Mouse (Mus musculus) frontal cortex, adult 2 months (tissue): ENCODE data around the gene 3110040M04Rik. TPM values are rescaled to one million over a fixed set of nuclear protein-coding genes. Genes with fewer than 3 reads are reported as not detected.
A peak's percentile ranks its signal among the peaks of the same experiment; 100 is the strongest.
"Not testable (repeated sequence)": the region's sequence is repeated elsewhere in the genome, so short reads cannot be mapped to it uniquely, and the experiment has no call there.

Experiments used
- DNase-seq, 2 experiments: peaks; one replicate each; pipeline ENCODE4 v3.0.0; 2022; ENCODE audit warnings: low spot score in 1 of 2; ENCODE audit errors: extremely low spot score in 1 of 2
- polyA plus RNA-seq: library from polyadenylated mRNA; depleted of rRNA; stranded (reverse); fragments of >200 nt; gene quantifications from 2 replicates; pipeline ENCODE4 v1.2.3, GENCODE M21; 2012; rRNA removed

The 3110040M04Rik gene
- polyA plus RNA-seq: not detected in 2 replicates

DNA sequence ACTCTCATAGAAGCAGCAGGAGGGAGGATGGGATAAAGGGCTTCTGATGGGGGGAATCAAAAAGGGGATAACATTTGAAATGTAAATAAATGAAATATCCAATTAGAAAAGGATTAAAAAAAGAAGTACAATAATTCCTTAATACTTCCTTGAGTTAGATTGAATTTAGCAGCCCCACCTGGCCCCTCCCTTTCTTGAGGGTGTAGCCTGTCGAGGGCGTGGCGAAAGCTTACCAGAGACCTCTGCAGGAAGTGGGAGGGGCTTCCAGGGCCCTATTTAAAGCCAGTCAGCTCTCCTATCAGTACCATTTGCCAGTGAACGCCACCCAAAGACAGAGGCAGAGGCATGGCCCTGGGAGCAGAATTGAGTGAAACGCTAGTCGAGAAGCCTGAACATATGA lies at the start of gene 3110040M04Rik:
TSS of gene 3110040M04Rik (plus strand) at position 304 of the 400 bp plus-strand sequence.
- not testable (repeated sequence) for DNase-seq

GRCm38 (mm10) chr1:151154131-151154530 lies 49.8 kb upstream of the 3110040M04Rik start:
- not testable (repeated sequence) for DNase-seq

GRCm38 (mm10) chr1:151156129-151156528 lies 47.8 kb upstream of the 3110040M04Rik start:
- no peak for DNase-seq

DNA sequence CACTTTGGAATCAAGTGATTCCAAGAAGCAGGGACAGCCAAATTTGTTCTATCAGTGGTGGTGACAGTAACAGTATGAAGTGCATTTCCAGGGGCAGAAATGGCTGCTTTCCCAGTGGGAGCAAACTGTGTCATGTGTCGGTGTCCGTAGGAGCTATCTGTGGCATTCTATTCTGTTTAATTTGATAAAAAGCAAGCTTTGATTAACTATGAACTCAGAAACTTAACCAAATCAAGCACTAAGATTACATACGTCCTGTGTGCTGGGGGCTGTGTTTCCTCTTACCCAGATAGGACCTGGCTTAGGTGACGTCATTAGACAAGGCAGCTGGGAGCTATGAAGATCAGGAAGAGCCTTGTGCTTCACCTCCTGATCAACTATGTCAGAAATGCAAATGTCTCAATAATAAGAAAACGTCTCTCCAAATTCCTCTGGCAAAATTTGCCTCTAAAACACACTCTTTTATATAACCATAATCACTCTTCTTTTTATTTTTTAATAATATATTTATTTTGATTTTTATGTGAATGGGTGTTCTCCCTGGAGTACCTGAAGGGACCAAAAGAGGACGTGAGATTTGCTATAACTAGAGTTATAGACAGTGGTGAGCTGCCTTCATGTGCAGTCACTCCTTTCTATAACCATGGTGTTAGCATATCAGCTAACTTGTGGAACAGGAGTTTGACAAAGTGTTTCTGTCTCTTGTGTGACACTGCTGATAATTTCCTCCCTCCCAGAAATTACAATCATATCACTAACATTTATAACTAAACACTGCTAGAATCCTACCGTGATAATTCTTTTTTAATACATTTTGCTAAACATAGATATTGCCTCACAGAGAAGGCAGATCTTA lies 46.9 kb upstream of the 3110040M04Rik start:
- DNase-seq: no peak

- DNase-seq: no peak
Observed at GRCm38 (mm10) chr1:151157963-151158856, 45.7 kb upstream of the 3110040M04Rik start.

GRCm38 (mm10) chr1:151158857-151159510 lies 44.9 kb upstream of the 3110040M04Rik start:
- no peak for DNase-seq

GRCm38 (mm10) chr1:151166031-151166430 lies 37.9 kb upstream of the 3110040M04Rik start:
- no peak for DNase-seq

DNA sequence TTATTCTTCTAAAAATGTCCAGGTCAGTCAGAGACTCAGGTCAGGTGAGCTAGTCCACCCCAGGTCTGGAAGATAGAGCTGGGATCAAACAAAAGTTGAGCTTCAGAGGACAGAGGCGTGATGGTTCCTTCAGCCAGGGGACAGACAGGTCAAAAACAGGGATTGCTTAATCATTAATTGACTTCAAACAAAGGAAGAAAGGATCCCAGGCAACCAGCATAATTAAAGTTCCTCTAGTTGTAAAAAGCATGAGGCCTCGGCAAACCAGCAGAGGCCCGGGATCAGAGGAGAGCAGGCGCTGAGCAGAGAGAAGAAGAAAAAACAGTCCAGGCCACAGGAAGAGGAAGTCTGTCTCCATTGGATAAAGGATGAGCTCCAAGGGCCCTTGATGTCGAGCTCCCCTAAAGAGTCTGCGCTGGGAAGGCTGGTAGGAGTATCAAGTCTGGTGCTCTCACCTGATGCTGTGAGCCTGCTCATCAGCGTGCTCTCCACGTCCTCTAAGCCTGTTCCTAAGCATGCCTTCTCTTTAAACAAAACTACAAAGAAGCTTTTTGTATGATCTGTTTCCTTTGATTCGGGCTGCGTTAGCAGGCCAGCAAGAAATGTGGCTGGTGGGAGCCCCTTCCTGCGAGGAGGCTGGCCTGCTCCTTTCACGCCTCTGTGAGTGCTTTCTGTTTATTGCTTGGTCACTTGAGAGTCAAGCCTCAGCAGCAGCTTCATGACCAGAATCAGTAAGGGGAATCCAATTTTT lies 36.4 kb upstream of the 3110040M04Rik start:
- DNase-seq: no peak

DNA sequence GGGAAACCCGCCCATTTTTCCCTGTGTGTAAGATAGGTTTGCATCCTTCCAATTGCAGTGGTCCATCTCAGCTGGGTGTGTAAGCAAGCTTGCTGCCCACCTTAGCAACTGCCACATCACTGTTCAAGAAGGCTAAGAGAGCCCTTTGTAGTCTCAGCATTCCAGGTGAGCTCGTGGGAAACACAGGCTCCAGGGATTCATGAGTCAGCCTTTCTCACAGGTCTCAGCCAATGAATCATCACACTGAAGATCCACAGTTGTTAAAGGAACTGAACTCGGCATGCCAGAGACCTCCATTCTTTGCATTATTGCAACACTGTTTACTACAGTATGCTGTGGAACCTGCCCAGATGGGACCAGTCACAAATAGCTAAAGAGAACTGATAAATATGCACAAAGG lies 35.3 kb upstream of the 3110040M04Rik start:
- DNase-seq: no peak

GRCm38 (mm10) chr1:151171572-151172461 lies 32.1 kb upstream of the 3110040M04Rik start:
- DNase-seq: peak; percentile 26 to 34

DNA sequence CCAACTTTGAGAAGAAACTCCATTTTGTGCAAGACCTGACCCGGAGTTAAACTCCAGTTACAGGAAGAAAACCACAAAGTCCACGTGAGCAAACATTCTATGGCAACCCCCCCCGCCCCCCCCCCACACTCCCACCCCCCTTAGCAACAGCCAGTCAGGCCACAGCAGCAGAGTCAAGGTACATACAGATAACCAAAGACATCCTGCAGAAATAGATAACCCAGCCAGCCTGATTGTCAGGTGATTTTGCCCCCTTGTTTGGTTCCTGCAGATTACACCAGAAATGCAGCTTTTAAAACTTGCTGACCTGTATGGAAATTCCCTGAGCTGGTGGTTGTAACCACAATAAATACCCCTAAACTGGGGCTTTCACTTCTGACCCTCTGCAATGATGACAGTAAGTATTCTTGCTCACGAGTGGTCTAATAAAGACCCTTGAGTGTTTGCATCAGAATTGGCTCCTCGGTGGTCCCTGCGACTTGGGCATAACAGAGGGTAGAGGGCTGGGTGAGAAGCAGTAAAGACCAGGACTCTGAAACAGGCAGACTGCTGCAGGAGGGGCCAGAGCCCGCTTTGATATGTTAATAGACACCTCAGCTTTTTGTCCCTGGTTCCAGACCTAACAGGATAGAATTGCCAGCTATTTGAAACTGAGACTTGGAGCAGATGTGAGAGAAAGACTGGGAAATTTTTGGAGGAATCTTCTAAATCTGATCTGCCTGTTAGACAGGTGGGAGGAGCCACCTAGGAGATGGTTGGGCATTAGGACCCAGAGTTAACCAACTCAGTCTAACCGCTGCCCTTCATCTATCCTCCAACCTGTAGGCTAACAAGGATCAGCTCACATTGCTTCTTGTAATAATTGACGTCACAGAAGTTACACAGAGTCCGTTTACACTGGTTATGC lies 26.6 kb upstream of the 3110040M04Rik start:
- peak in 1 of 2 experiments; percentile 25 for DNase-seq

GRCm38 (mm10) chr1:151177937-151178271 lies 26.0 kb upstream of the 3110040M04Rik start:
- DNase-seq: no peak

GRCm38 (mm10) chr1:151178505-151179083 lies 25.3 kb upstream of the 3110040M04Rik start:
- no peak for DNase-seq

DNA sequence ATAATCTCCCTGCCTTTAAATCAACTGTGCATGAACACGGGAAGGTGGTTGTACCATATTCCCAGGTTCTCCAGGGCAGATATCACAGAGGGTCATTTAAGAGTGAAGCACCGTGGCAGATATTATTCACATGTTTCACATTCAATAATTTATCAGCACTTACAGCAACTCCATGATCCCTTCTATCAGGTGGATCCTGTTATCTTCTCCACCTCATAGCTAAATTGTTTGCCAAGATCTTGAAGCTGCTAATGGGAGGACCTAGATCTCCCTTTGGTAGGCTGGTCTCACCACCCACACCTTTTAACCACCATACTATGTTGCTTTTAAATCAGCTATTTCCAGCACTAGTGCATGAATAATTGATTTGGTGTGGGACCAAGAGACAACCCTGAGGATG lies 23.8 kb upstream of the 3110040M04Rik start:
- no peak for DNase-seq

DNA sequence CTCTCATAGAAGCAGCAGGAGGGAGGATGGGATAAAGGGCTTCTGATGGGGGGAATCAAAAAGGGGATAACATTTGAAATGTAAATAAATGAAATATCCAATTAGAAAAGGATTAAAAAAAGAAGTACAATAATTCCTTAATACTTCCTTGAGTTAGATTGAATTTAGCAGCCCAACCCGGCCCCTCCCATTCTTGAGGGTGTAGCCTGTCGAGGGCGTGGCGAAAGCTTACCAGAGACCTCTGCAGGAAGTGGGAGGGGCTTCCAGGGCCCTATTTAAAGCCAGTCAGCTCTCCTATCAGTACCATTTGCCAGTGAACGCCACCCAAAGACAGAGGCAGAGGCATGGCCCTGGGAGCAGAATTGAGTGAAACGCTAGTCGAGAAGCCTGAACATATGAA lies 21.7 kb upstream of the 3110040M04Rik start, which contains the start of gene Gm47985:
TSS of gene Gm47985 (plus strand) at position 272 of the 400 bp plus-strand sequence.
- DNase-seq: not testable (repeated sequence)

GRCm38 (mm10) chr1:151186186-151186585 lies 17.7 kb upstream of the 3110040M04Rik start:
- not testable (repeated sequence) for DNase-seq

GRCm38 (mm10) chr1:151186879-151187424 lies 17.0 kb upstream of the 3110040M04Rik start:
- not testable (repeated sequence) for DNase-seq
